Mouse (Mus musculus) CH12.LX (cell line): ENCODE data around the gene Tspan3. TPM values are rescaled to one million over a fixed set of nuclear protein-coding genes. Genes with fewer than 3 reads are reported as not detected.

Source experiments
- DNase-seq: peaks from one replicate; pipeline ENCODE4 v3.0.0-alpha.2; 2013; ENCODE audit errors: extremely low read depth
- H3K27ac ChIP-seq: 2 replicates; pipeline ENCODE4 v1.5.1; 2012; ENCODE audit warnings: low read depth, mild to moderate bottlenecking, control low read depth, moderate library complexity; ENCODE audit not compliant: insufficient read depth
- H3K27me3 ChIP-seq: replicated peaks from 2 replicates; pipeline ENCODE3; 2012; ENCODE audit warnings: inconsistent platforms
- H3K36me3 ChIP-seq, 2 experiments: replicated peaks in 1 of 2; 2 replicates each; pipeline versions ENCODE3 to v1.6.1; 2012; ENCODE audit warnings: inconsistent platforms in 1 of 2, low read length in 1 of 2, mild to moderate bottlenecking in 1 of 2, mixed read lengths in 1 of 2, moderate library complexity in 1 of 2; ENCODE audit not compliant: control insufficient read depth in 1 of 2, insufficient read depth in 1 of 2
- H3K4me1 ChIP-seq, 2 experiments: 2 replicates each; pipeline ENCODE4 v1.6.1; 2012; ENCODE audit warnings: inconsistent platforms in 1 of 2, moderate library complexity in 1 of 2; ENCODE audit not compliant: insufficient read depth in 2 of 2, control insufficient read depth in 1 of 2
- H3K4me2 ChIP-seq: 2 replicates; pipeline ENCODE4 v1.6.1; 2012; ENCODE audit warnings: low read depth, mild to moderate bottlenecking, control low read depth; ENCODE audit not compliant: poor library complexity, insufficient read depth, severe bottlenecking
- H3K4me3 ChIP-seq, 3 experiments: fragments of 150-350 bp in 1 of 3; sonication (generic) in 1 of 3; replicated peaks in 1 of 3; 2 replicates each; pipeline versions ENCODE3 to v1.5.1; 2011 to 2012; ENCODE audit warnings: low read depth in 2 of 3, low read length in 2 of 3, mild to moderate bottlenecking in 2 of 3, moderate library complexity in 2 of 3, control low read depth in 1 of 3, improper control_type of control experiment in 1 of 3, inconsistent platforms in 1 of 3, mixed read lengths in 1 of 3; ENCODE audit not compliant: poor library complexity in 1 of 3
- H3K79me2 ChIP-seq: replicated peaks from 2 replicates; pipeline ENCODE4 v1.6.1; 2012; ENCODE audit warnings: mild to moderate bottlenecking, moderate library complexity; ENCODE audit not compliant: control insufficient read depth, poor library complexity, insufficient read depth, severe bottlenecking; ENCODE audit errors: extremely low read depth
- H3K9ac ChIP-seq: 2 replicates; pipeline ENCODE4 v1.6.1; 2012; ENCODE audit warnings: low read depth, mild to moderate bottlenecking, control low read depth, moderate library complexity; ENCODE audit not compliant: insufficient read depth
- H3K9me3 ChIP-seq: replicated peaks from 2 replicates; pipeline ENCODE3; 2012; ENCODE audit warnings: low read length, inconsistent platforms, mixed read lengths
- BHLHE40 ChIP-seq: IDR thresholded peaks from 2 replicates; pipeline ENCODE4 v1.6.1; 2011; ENCODE audit warnings: mild to moderate bottlenecking, low read depth, low read length, improper control_type of control experiment
- CHD2 ChIP-seq: IDR thresholded peaks from 2 replicates; pipeline ENCODE4 v1.6.1; 2011; ENCODE audit warnings: low read length, improper control_type of control experiment
- CTCF ChIP-seq, 2 experiments: IDR thresholded peaks in 1 of 2; conservative IDR thresholded peaks in 1 of 2; 2 replicates each; pipeline ENCODE4 v1.5.1; 2011 to 2012; ENCODE audit warnings: low read depth in 2 of 2, low read length in 2 of 2, improper control_type of control experiment in 1 of 2, inconsistent platforms in 1 of 2, mild to moderate bottlenecking in 1 of 2, moderate library complexity in 1 of 2
- E2F4 ChIP-seq: IDR thresholded peaks from 2 replicates; pipeline ENCODE4 v1.6.1; 2011; ENCODE audit warnings: low read depth, low read length, improper control_type of control experiment; ENCODE audit not compliant: insufficient replicate concordance
- ELF1 ChIP-seq: IDR thresholded peaks from 2 replicates; pipeline ENCODE4 v1.6.1; 2014; ENCODE audit warnings: low read depth, mild to moderate bottlenecking, inconsistent platforms, low read length, improper control_type of control experiment
- JUN ChIP-seq: IDR thresholded peaks from 2 replicates; pipeline ENCODE4 v1.6.1; 2011; ENCODE audit warnings: low read depth, mild to moderate bottlenecking, low read length, improper control_type of control experiment, moderate library complexity; ENCODE audit not compliant: insufficient read depth
- MAX ChIP-seq: IDR thresholded peaks from 2 replicates; pipeline ENCODE4 v1.6.1; 2011; ENCODE audit warnings: low read length, improper control_type of control experiment
- MEF2A ChIP-seq: IDR thresholded peaks from 2 replicates; pipeline ENCODE4 v1.6.1; 2014; ENCODE audit warnings: low read depth, mild to moderate bottlenecking, inconsistent platforms, low read length, improper control_type of control experiment, borderline replicate concordance
- MXI1 ChIP-seq: IDR thresholded peaks from 2 replicates; pipeline ENCODE4 v1.6.1; 2011; ENCODE audit warnings: mild to moderate bottlenecking, low read depth, low read length, improper control_type of control experiment
- NELFE ChIP-seq: IDR thresholded peaks from 2 replicates; pipeline ENCODE4 v1.6.1; 2011; ENCODE audit warnings: low read depth, low read length, improper control_type of control experiment
- NRF1 ChIP-seq: IDR thresholded peaks from 2 replicates; pipeline ENCODE4 v1.6.1; 2014; ENCODE audit warnings: low read depth, mild to moderate bottlenecking, inconsistent platforms, low read length, improper control_type of control experiment, moderate library complexity
- PAX5 ChIP-seq: IDR thresholded peaks from 2 replicates; pipeline ENCODE4 v1.6.1; 2012; ENCODE audit warnings: low read length, inconsistent platforms, mixed read lengths
- POLR2A ChIP-seq: IDR thresholded peaks from 2 replicates; pipeline ENCODE4 v1.6.1; 2011; ENCODE audit warnings: low read depth, mild to moderate bottlenecking, improper control_type of control experiment, low read length
- RAD21 ChIP-seq: IDR thresholded peaks from 2 replicates; pipeline ENCODE4 v1.6.1; 2011; ENCODE audit warnings: low read depth, mild to moderate bottlenecking, low read length, improper control_type of control experiment, moderate library complexity
- SIN3A ChIP-seq: IDR thresholded peaks from 2 replicates; pipeline ENCODE4 v1.6.1; 2012; ENCODE audit warnings: low read length, improper control_type of control experiment, inconsistent platforms
- SMC3 ChIP-seq: IDR thresholded peaks from 2 replicates; pipeline ENCODE4 v1.6.1; 2011; ENCODE audit warnings: low read depth, low read length, improper control_type of control experiment
- TBP ChIP-seq: conservative IDR thresholded peaks from 2 replicates; pipeline ENCODE4 v1.6.1; 2011; ENCODE audit warnings: low read depth, low read length, improper control_type of control experiment
- TCF12 ChIP-seq: IDR thresholded peaks from 2 replicates; pipeline ENCODE4 v1.6.1; 2014; ENCODE audit warnings: low read depth, mild to moderate bottlenecking, inconsistent platforms, low read length, improper control_type of control experiment
- UBTF ChIP-seq: IDR thresholded peaks from 2 replicates; pipeline ENCODE4 v1.6.1; 2012; ENCODE audit warnings: low read depth, mild to moderate bottlenecking, inconsistent platforms, low read length, improper control_type of control experiment, moderate library complexity
- USF2 ChIP-seq: conservative IDR thresholded peaks from 2 replicates; pipeline ENCODE4 v1.6.1; 2011; ENCODE audit warnings: low read depth, low read length, improper control_type of control experiment
- ZC3H11A ChIP-seq: IDR thresholded peaks from 2 replicates; pipeline ENCODE4 v1.6.1; 2012; ENCODE audit warnings: low read depth, mild to moderate bottlenecking, inconsistent platforms, low read length, improper control_type of control experiment
- ZMIZ1 ChIP-seq: IDR thresholded peaks from 2 replicates; pipeline ENCODE4 v1.6.1; 2012; ENCODE audit warnings: low read depth, mild to moderate bottlenecking, inconsistent platforms, low read length, improper control_type of control experiment
- dilution Hi-C: fragments of 300-500 bp; cut with MboI; formaldehyde crosslinking; loops from 2 replicates; pipeline ENCODE4 v1.14.3; 2020; ENCODE audit warnings: low sequenced_read_pairs; ENCODE audit not compliant: extremely low pct_unique_long_range_greater_than_20kb, extremely low pct_ligation_motif_present
- in situ Hi-C: fragments of 300-500 bp; cut with MboI; formaldehyde crosslinking; loops from 3 replicates; pipeline ENCODE4 v1.14.3; 2019; ENCODE audit warnings: low sequenced_read_pairs, low pct_ligation_motif_present, low pct_unique_long_range_greater_than_20kb, mixed read lengths
- polyA plus RNA-seq: library from polyadenylated mRNA; unstranded; fragments of >175 nt; gene quantifications from 2 replicates; pipeline ENCODE4 v1.2.1, GENCODE M21; 2012; ENCODE audit warnings: low read depth; ENCODE audit not compliant: insufficient read length
- total RNA-seq, 2 experiments: library from RNA; depleted of rRNA; stranded (reverse); fragments of 300-350 nt in 1 of 2; fragments of >200 nt in 1 of 2; gene quantifications; 2 replicates each; pipeline ENCODE4 v1.2.3; 2012 to 2014

Tspan3 gene
- total and polyA plus RNA-seq, 3 experiments, result 34.5 to 85.9 (median 60.4) TPM

GRCm38 (mm10) chr9:56200645-56201314 is 35.5 kb upstream of the Tspan3 start:
- H3K4me2 ChIP-seq, result no peak overlapping the region

GRCm38 (mm10) chr9:56200200-56200599 is 34.9 kb upstream of the Tspan3 start:
- dilution Hi-C loops, result no loop called here

More at GRCm38 (mm10) chr9:56200645-56201314, 35.5 kb upstream of the Tspan3 start:
- TF ChIP-seq RAD21 (peak; percentile 83), POLR2A (no peak), ZMIZ1 (no peak), E2F4 (no peak), USF2 (no peak), MEF2A (no peak), PAX5 (no peak), CHD2 (no peak), ELF1 (peak; percentile 13; the same call in 1 of the 2 replicates), MAX (no peak), ZC3H11A (peak; percentile 55), SMC3 (peak; percentile 88), TBP (no peak), SIN3A (no peak), NRF1 (no peak), CTCF (conservative IDR thresholded peaks at IDR 0.05 in 1 of 2, IDR thresholded peaks at IDR 0.05 in 1 of 2; ENCODE audit: low read depth in 2 of 2, low read length in 2 of 2) (peak; percentile 55 to 89)
- H3K79me2 ChIP-seq, result no peaks in the 10 kb centered on the region
- H3K27ac ChIP-seq, result no peak overlapping the region
- H3K4me3 ChIP-seq, result no peak overlapping the region
- H3K9me3 ChIP-seq, result no peaks in the 10 kb centered on the region
- peak; percentile 80 for DNase-seq
- H3K27me3 ChIP-seq, result no peaks in the 10 kb centered on the region
- H3K9ac ChIP-seq, result no peak overlapping the region
- in situ Hi-C loops, result loop anchor here (10.0 kb wide), 1 partner anchor 304 kb away; no protein-coding TSS in a partner anchor
- H3K4me1 ChIP-seq, result peaks cover 0 to 13% of the 10 kb centered on the region in 2 experiments; a peak in 2 of 4 replicates
- peaks cover 6 to 26% of the 10 kb centered on the region in 2 experiments for H3K36me3 ChIP-seq
- dilution Hi-C loops, result no loop called here

More at GRCm38 (mm10) chr9:56200200-56200599, 34.9 kb upstream of the Tspan3 start:
- no peaks in the 10 kb centered on the region for H3K27me3 ChIP-seq
- no peaks in the 10 kb centered on the region for H3K79me2 ChIP-seq
- no peak overlapping the region for H3K4me3 ChIP-seq
- H3K9me3 ChIP-seq, result no peaks in the 10 kb centered on the region
- in situ Hi-C loops, result loop anchor here (10.0 kb wide), 1 partner anchor 305 kb away; no protein-coding TSS in a partner anchor
- H3K27ac ChIP-seq, result no peak overlapping the region
- H3K4me1 ChIP-seq, result peaks cover 0 to 13% of the 10 kb centered on the region in 2 experiments; a peak in 2 of 4 replicates
- H3K9ac ChIP-seq, result no peak overlapping the region
- no peak for TF ChIP-seq SIN3A
- TF ChIP-seq NRF1, result no peak
- TF ChIP-seq BHLHE40, result no peak
- no peak for TF ChIP-seq USF2
- TF ChIP-seq NELFE, result no peak
- TF ChIP-seq JUN, result no peak
- no peak for TF ChIP-seq CHD2
- no peak for TF ChIP-seq TCF12
- TF ChIP-seq MXI1, result no peak
- no peak for TF ChIP-seq UBTF
- DNase-seq, result no peak
- H3K36me3 ChIP-seq, result peaks cover 1 to 20% of the 10 kb centered on the region in 2 experiments
- H3K4me2 ChIP-seq, result no peak overlapping the region
